Mouse (Mus musculus) embryonic facial prominence, embryonic 13.5 days (tissue): ENCODE measurements around the gene Trnp1. TPM values are rescaled to one million over a fixed set of nuclear protein-coding genes. Genes with fewer than 3 reads are reported as not detected.

Source experiments
- ATAC-seq: fragments of 200-750 bp; cut with Nextera tagmentation; 2 replicates; pipeline ENCODE4 v1.8.0; 2017; ENCODE audit warnings: low read depth; ENCODE audit not compliant: insufficient number of reproducible peaks, insufficient read depth, low FRiP score, low TSS enrichment
- H3K27ac ChIP-seq: fragments of 300-500 bp; sonication (generic); 2 replicates; pipeline ENCODE4 v1.5.1; 2015; ENCODE audit warnings: moderate library complexity, mild to moderate bottlenecking, inconsistent platforms
- H3K27me3 ChIP-seq: fragments of 300-500 bp; sonication (generic); 2 replicates; pipeline ENCODE4 v1.6.1; 2015; ENCODE audit warnings: mild to moderate bottlenecking, inconsistent platforms
- H3K36me3 ChIP-seq: fragments of 300-500 bp; sonication (generic); 2 replicates; pipeline ENCODE4 v1.6.1; 2015; ENCODE audit warnings: mild to moderate bottlenecking, inconsistent platforms
- H3K4me1 ChIP-seq: fragments of 300-500 bp; sonication (generic); 2 replicates; pipeline ENCODE4 v1.6.1; 2015; ENCODE audit warnings: inconsistent platforms
- H3K4me2 ChIP-seq: fragments of 300-500 bp; sonication (generic); 2 replicates; pipeline ENCODE4 v1.6.1; 2015; ENCODE audit warnings: moderate library complexity, mild to moderate bottlenecking, inconsistent platforms
- H3K4me3 ChIP-seq: fragments of 300-500 bp; sonication (generic); 2 replicates; pipeline ENCODE4 v1.5.1; 2015; ENCODE audit warnings: mild to moderate bottlenecking, inconsistent platforms
- H3K9ac ChIP-seq: fragments of 300-500 bp; sonication (generic); 2 replicates; pipeline ENCODE4 v1.6.1; 2015; ENCODE audit warnings: mild to moderate bottlenecking, inconsistent platforms
- H3K9me3 ChIP-seq: fragments of 300-500 bp; sonication (generic); 2 replicates; pipeline ENCODE4 v1.6.1; 2016; ENCODE audit warnings: inconsistent platforms
- WGBS: fragments of 180-500 bp; shearing (Covaris S2); methylation state at CpG from one replicate; pipeline ENCODE4 v1.1.7; 2015; ENCODE audit warnings: mixed read lengths; 5-methylcytosine and 5-hydroxymethylcytosine counted together
- polyA plus RNA-seq: library from polyadenylated mRNA; unstranded; fragments of >200 nt; fragmentation: Nextera tagmentation; extraction: Ambion mirVana; gene quantifications from 2 replicates; pipeline ENCODE4 v1.2.1, GENCODE M21; 2015

Gene Trnp1
- polyA plus RNA-seq, 1 experiment from 2014 or later, result 4.0 TPM

- H3K9me3 ChIP-seq, result no peaks in the 10 kb centered on the region
- peak overlapping the region; percentile 70 for H3K4me2 ChIP-seq
- 3% methylated on average over 34 of the region's 34 CpGs for WGBS
- H3K4me3 ChIP-seq, result peak overlapping the region; percentile 50
- H3K4me1 ChIP-seq, result peaks cover 27% of the 10 kb centered on the region
- no peak overlapping the region for H3K27ac ChIP-seq
- peaks cover 73% of the 10 kb centered on the region for H3K27me3 ChIP-seq
- H3K9ac ChIP-seq, result peak overlapping the region; percentile 57
- no peak; the same call in 1 of the 2 replicates for ATAC-seq
- H3K36me3 ChIP-seq, result no peaks in the 10 kb centered on the region
Observed at GRCm38 (mm10) chr4:133480185-133480537, 18.2 kb downstream of the Trnp1 start.

DNA sequence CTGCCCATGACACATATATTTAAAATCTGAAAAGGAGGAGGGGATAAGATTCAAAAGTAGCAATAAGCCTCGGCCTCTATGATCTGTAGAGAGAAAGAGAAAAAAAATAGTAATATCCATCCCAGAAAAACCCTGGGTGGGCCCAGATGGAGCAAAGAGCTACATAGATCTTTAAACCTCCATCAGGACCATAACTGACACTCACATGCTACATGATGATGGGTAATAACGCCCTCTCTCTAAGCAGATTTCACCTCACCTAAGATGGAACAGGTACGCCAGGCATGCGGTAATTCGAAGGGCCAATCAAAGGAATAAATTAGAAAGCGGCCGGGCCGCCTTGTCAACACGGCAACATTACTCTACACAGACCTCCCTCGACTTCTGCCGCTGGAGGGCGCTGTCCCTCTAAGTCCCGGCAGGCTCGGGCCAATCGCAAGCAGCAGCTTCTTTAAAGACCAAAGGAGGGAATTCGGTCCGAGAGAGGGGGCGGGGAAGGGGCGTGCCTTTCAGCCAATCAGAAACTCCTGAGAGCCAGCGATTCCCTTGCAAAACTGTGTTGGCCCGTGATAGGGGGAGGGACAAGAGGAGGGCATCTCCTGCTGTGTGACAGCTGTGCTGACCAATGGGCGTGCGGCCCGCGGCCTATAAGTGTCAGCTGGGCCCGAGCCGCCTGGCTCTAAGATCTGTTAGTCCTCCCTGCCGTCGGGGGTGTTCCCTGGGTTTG lies 18.7 kb downstream of the Trnp1 start, which contains the start of gene Tent5b:
Gene Tent5b, plus strand, starts transcription at position 675 of the 727 bp plus-strand sequence.
- Histone ChIP-seq H3K4me3 (peak within 1 kb of the TSS; percentile 50), H3K27me3 (peaks cover 73% of the 10 kb centered on the region), H3K9ac (peak within 1 kb of the TSS; percentile 57), H3K36me3 (no peaks in the 10 kb centered on the region), H3K4me1 (peaks cover 25% of the 10 kb centered on the region), H3K4me2 (peak within 1 kb of the TSS; percentile 70), H3K9me3 (no peaks in the 10 kb centered on the region), H3K27ac (no peak within 1 kb of the TSS)
- ATAC-seq, result peak; percentile 97
- WGBS, result 2% methylated on average over 29 of the region's 29 CpGs

DNA sequence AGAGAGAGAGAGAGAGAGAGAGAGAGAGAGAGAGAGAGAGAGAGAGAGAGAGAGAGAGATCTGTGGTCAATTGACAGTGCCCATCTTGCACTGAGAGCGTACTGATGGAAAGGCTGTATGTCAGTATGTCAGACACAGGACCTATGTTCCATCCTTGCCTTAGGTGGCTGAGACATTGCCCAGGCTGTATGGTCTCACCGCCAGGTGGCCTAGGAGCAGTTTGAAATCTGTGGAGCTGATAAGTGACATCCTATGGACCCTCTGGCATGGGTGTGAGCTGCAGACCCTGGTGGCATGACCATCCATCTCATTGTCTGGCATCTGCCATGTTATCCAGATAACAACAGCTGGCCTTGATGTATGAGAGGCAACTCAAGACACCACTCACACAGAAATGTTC lies 24.5 kb downstream of the Trnp1 start:
- H3K9me3 ChIP-seq, result peaks cover 5% of the 10 kb centered on the region; the same call in 1 of the 2 replicates
- no peak overlapping the region for H3K4me2 ChIP-seq
- no peaks in the 10 kb centered on the region for H3K36me3 ChIP-seq
- H3K9ac ChIP-seq, result no peak overlapping the region
- peaks cover 39% of the 10 kb centered on the region for H3K27me3 ChIP-seq
- H3K4me3 ChIP-seq, result no peak overlapping the region
- no peak overlapping the region for H3K27ac ChIP-seq
- whole genome bisulfite sequencing, result 63% methylated on average over 2 of the region's 2 CpGs
- H3K4me1 ChIP-seq, result 0 out of 2 replicates have a peak, but pooled peaks cover 6% of the 10 kb centered on the region
- no peak for ATAC-seq

- Histone ChIP-seq H3K4me3 (no peak overlapping the region), H3K4me2 (no peak overlapping the region), H3K9ac (no peak overlapping the region), H3K27me3 (peaks cover 20% of the 10 kb centered on the region), H3K36me3 (no peaks in the 10 kb centered on the region), H3K27ac (no peak overlapping the region), H3K9me3 (peaks cover 5% of the 10 kb centered on the region; the same call in 1 of the 2 replicates), H3K4me1 (peaks cover 14% of the 10 kb centered on the region; the same call in 1 of the 2 replicates)
- WGBS, result 78% methylated on average over 7 of the region's 7 CpGs
- ATAC-seq, result no peak
Observed at GRCm38 (mm10) chr4:133471135-133471821, 27.1 kb downstream of the Trnp1 start.

GRCm38 (mm10) chr4:133469122-133469521 lies 29.2 kb downstream of the Trnp1 start:
- peaks cover 13% of the 10 kb centered on the region for H3K27me3 ChIP-seq
- peaks cover 5% of the 10 kb centered on the region; the same call in 1 of the 2 replicates for H3K9me3 ChIP-seq
- 13% methylated on average over 12 of the region's 12 CpGs for WGBS
- H3K4me3 ChIP-seq, result peak overlapping the region; percentile 57
- H3K27ac ChIP-seq, result no peak overlapping the region
- peak overlapping the region; percentile 97 for H3K4me2 ChIP-seq
- peaks cover 14% of the 10 kb centered on the region; the same call in 1 of the 2 replicates for H3K4me1 ChIP-seq
- no peak overlapping the region for H3K9ac ChIP-seq
- ATAC-seq, result no peak
- no peaks in the 10 kb centered on the region for H3K36me3 ChIP-seq

DNA sequence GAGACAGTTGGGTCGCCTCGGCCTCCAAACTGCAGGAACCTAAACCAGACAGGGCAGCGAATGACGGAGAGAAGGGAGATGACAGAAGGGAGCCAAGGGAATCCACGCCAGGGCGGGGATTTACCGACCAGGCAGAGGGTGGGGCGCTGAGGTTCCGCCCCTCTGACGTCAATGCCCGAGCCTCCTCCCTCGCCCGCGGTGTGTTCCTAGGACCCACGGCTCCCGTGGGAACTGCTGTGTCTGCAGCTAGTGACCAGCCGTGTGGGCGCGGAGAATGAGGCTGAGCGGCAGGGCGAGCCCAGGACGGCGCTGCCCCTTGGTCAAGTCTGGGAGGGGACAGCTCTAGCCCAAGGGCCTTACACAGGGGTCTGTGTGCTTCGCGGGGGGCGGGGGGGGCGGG lies 30.3 kb downstream of the Trnp1 start:
- Histone ChIP-seq H3K36me3 (no peaks in the 10 kb centered on the region), H3K4me3 (peak overlapping the region; percentile 57), H3K4me1 (peaks cover 14% of the 10 kb centered on the region; the same call in 1 of the 2 replicates), H3K9ac (peak overlapping the region; percentile 75), H3K9me3 (peaks cover 5% of the 10 kb centered on the region; the same call in 1 of the 2 replicates), H3K27me3 (peaks cover 13% of the 10 kb centered on the region), H3K27ac (no peak overlapping the region), H3K4me2 (peak overlapping the region; percentile 97)
- ATAC-seq, result no peak
- WGBS, result under 1% methylated on average over 27 of the region's 27 CpGs

DNA sequence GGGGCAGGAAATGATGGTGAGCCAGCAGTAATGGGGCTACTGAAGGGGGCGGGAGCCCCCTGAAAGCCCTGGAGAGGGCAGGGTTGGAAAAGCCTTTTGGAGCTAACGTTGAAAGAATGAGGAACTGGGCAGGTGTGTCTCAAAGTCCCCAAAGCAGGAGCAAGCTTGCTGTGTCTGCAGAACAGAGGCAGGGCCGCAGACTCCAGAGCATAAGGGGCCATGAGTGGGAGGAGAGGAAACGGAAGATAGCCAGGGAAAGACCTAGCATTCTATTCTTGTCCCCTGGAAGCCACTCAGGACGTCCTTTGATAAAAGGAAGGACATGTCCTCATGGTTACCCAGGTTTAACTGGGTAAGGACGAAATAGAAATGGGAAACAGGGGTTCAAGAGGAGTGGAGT lies 35.2 kb downstream of the Trnp1 start:
- WGBS, result 56% methylated on average over 6 of the region's 6 CpGs

GRCm38 (mm10) chr4:133461362-133461761 lies 37.0 kb downstream of the Trnp1 start:
- no peaks in the 10 kb centered on the region for H3K27me3 ChIP-seq
- H3K4me1 ChIP-seq, result no peaks in the 10 kb centered on the region
- no peak overlapping the region for H3K27ac ChIP-seq
- no peaks in the 10 kb centered on the region for H3K9me3 ChIP-seq
- no peak for ATAC-seq
- 82% methylated on average over 4 of the region's 4 CpGs for WGBS
- no peak overlapping the region for H3K4me2 ChIP-seq
- no peaks in the 10 kb centered on the region for H3K36me3 ChIP-seq
- no peak overlapping the region for H3K9ac ChIP-seq
- no peak overlapping the region for H3K4me3 ChIP-seq

More for the DNA sequence above, 35.2 kb downstream of the Trnp1 start:
- no peak overlapping the region for H3K4me3 ChIP-seq
- H3K9me3 ChIP-seq, result no peaks in the 10 kb centered on the region
- no peaks in the 10 kb centered on the region for H3K27me3 ChIP-seq
- no peak for ATAC-seq
- no peaks in the 10 kb centered on the region for H3K36me3 ChIP-seq
- H3K4me2 ChIP-seq, result no peak overlapping the region
- no peak overlapping the region for H3K27ac ChIP-seq
- no peak overlapping the region for H3K9ac ChIP-seq
- 0 out of 2 replicates have a peak, but pooled peaks cover 4% of the 10 kb centered on the region for H3K4me1 ChIP-seq

DNA sequence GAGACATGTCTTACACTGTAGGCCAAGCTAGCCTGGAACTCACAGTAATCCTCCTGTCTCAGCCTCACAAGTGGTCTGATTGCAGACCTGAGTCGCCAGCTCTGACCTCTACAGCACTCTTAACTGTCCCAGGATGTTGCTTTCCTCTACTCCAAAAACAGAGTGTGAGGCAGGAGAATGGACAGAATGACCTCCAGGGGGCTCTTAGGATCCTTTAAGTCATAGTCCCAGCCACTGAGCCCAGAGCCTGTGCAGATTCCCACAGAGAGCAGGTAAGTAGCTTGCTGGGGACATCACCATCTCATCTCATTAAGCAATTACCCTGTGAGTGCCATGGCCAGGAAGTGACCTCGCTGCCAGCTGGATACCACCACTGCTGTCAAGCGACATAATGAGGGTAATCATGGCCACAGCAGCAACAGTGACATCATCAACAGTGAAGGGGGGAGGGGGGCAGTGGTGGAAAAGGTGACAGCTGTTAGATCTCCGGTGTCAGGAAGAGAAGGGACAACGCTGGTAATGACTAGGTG lies 37.5 kb downstream of the Trnp1 start:
- Histone ChIP-seq H3K4me3 (no peak overlapping the region), H3K36me3 (no peaks in the 10 kb centered on the region)
- 61% methylated on average over 5 of the region's 5 CpGs for WGBS

GRCm38 (mm10) chr4:133460006-133460405 lies 38.3 kb downstream of the Trnp1 start:
- H3K4me1 ChIP-seq, result no peaks in the 10 kb centered on the region
- no peaks in the 10 kb centered on the region for H3K27me3 ChIP-seq
- no peak for ATAC-seq
- H3K9ac ChIP-seq, result no peak overlapping the region
- H3K27ac ChIP-seq, result no peak overlapping the region
- H3K36me3 ChIP-seq, result no peaks in the 10 kb centered on the region
- no peaks in the 10 kb centered on the region for H3K9me3 ChIP-seq
- WGBS, result 71% methylated on average over 1 of the region's 1 CpGs
- no peak overlapping the region for H3K4me3 ChIP-seq
- H3K4me2 ChIP-seq, result no peak overlapping the region

More for the DNA sequence above, 37.5 kb downstream of the Trnp1 start:
- no peak overlapping the region for H3K9ac ChIP-seq
- ATAC-seq, result no peak
- H3K4me1 ChIP-seq, result no peaks in the 10 kb centered on the region
- no peaks in the 10 kb centered on the region for H3K27me3 ChIP-seq
- no peaks in the 10 kb centered on the region for H3K9me3 ChIP-seq
- no peak overlapping the region for H3K4me2 ChIP-seq
- no peak overlapping the region for H3K27ac ChIP-seq

DNA sequence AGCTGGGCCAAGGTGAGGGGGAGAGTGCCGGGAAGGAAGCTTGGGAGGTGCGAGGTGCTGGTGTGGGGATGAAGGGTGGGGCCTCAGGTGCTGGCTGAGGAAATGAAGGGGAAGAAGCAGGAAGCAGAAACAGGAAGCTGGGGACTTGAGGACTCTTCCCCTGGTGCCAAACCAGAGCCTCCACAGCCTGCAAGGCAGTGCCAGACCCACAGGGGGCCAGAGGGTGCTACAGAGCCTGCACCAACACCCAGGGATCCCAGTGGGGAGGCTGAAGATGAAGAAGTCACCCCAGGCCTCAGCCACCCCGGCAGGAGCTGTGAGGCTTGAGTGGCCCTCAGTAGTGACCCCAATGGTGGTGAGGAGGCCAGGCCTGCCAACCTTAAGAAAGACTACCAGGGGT lies 40.3 kb downstream of the Trnp1 start:
- no peak overlapping the region for H3K4me3 ChIP-seq
- no peak overlapping the region for H3K9ac ChIP-seq
- WGBS, result 78% methylated on average over 3 of the region's 3 CpGs

More for the DNA sequence above, 40.3 kb downstream of the Trnp1 start:
- no peak for ATAC-seq
- H3K27me3 ChIP-seq, result no peaks in the 10 kb centered on the region
- H3K4me1 ChIP-seq, result no peaks in the 10 kb centered on the region
- no peak overlapping the region for H3K27ac ChIP-seq
- H3K4me2 ChIP-seq, result no peak overlapping the region
- no peaks in the 10 kb centered on the region for H3K9me3 ChIP-seq
- no peaks in the 10 kb centered on the region for H3K36me3 ChIP-seq
